Mouse (Mus musculus) megakaryocyte progenitor cell, adult 5-6 weeks (primary cell): Measurements from ENCODE around the gene Capn2. TPM values are rescaled to one million over a fixed set of nuclear protein-coding genes. Genes with fewer than 3 reads are reported as not detected.

Experiments
- ATAC-seq: replicated peaks from 2 replicates; pipeline ENCODE4 v1.8.0; 2016; ENCODE audit warnings: mild to moderate bottlenecking, moderate TSS enrichment, inconsistent platforms; ENCODE audit not compliant: poor library complexity
- total RNA-seq, 2 experiments: library from RNA; stranded (forward) in 1 of 2; stranded (reverse) in 1 of 2; fragments of 157-497, 149-512 nt in 1 of 2; fragments of 200-1000 nt in 1 of 2; gene quantifications; 2 replicates each; pipeline versions ENCODE4 v1.2.3 to v1.2.4; 2015 to 2017

Capn2 gene
- total RNA-seq, 2 experiments from 2014 or later: 4.1 to 8.7 TPM

GRCm38 (mm10) chr1:182475005-182475796 lies 42.2 kb downstream of the Capn2 start:
- peak; percentile 58 for ATAC-seq

GRCm38 (mm10) chr1:182465978-182466377 lies 51.4 kb downstream of the Capn2 start:
- 0 out of 2 replicates have a peak, but pooled peaks have one; percentile 31 for ATAC-seq

- no peak for ATAC-seq
These were observed 52.1 kb downstream of the Capn2 start for GRCm38 (mm10) chr1:182465309-182465708.

- ATAC-seq: no peak
These were observed 55.6 kb downstream of the Capn2 start for GRCm38 (mm10) chr1:182461813-182462212.

- ATAC-seq: peak; percentile 86
These were observed 56.1 kb downstream of the Capn2 start for GRCm38 (mm10) chr1:182461261-182461660.

- no peak for ATAC-seq
These were observed 56.8 kb downstream of the Capn2 start for GRCm38 (mm10) chr1:182460291-182461244.

- ATAC-seq: no peak
These were observed 58.0 kb downstream of the Capn2 start for GRCm38 (mm10) chr1:182459436-182459835.

GRCm38 (mm10) chr1:182458556-182458955 lies 58.9 kb downstream of the Capn2 start:
- no peak for ATAC-seq

- ATAC-seq: no peak
These were observed 62.3 kb downstream of the Capn2 start for GRCm38 (mm10) chr1:182455080-182455479.

- no peak for ATAC-seq
These were observed 64.9 kb downstream of the Capn2 start for GRCm38 (mm10) chr1:182452473-182452872.

GRCm38 (mm10) chr1:182448276-182449035 lies 69.0 kb downstream of the Capn2 start:
- no peak for ATAC-seq

GRCm38 (mm10) chr1:182444116-182444515 lies 73.3 kb downstream of the Capn2 start:
- ATAC-seq: no peak

GRCm38 (mm10) chr1:182441791-182442473 lies 75.5 kb downstream of the Capn2 start:
- ATAC-seq: no peak

GRCm38 (mm10) chr1:182439546-182440222 lies 77.7 kb downstream of the Capn2 start:
- ATAC-seq: no peak

GRCm38 (mm10) chr1:182436746-182437145 lies 80.7 kb downstream of the Capn2 start:
- no peak for ATAC-seq

- no peak for ATAC-seq
These were observed 85.3 kb downstream of the Capn2 start for GRCm38 (mm10) chr1:182432059-182432458.

GRCm38 (mm10) chr1:182430676-182431075 lies 86.7 kb downstream of the Capn2 start:
- ATAC-seq: no peak

- no peak for ATAC-seq
These were observed 87.6 kb downstream of the Capn2 start for GRCm38 (mm10) chr1:182429826-182430225.

- no peak for ATAC-seq
These were observed 90.0 kb downstream of the Capn2 start for GRCm38 (mm10) chr1:182427426-182427825.

- no peak for ATAC-seq
These were observed 91.0 kb downstream of the Capn2 start for GRCm38 (mm10) chr1:182426444-182426843.
